Mouse (Mus musculus) ES-Bruce4 (cell line): Measurements from ENCODE around the gene Xrcc3.

Experiments used
- CTCF ChIP-seq: IDR thresholded peaks from one replicate; pipeline ENCODE4 v1.8.1; 2011; ENCODE audit warnings: low read depth, low read length
- EP300 ChIP-seq: IDR thresholded peaks from 2 replicates; pipeline ENCODE4 v1.6.1; 2011; ENCODE audit warnings: low read depth, low read length; ENCODE audit not compliant: insufficient read depth
- POLR2A ChIP-seq: IDR thresholded peaks from one replicate; pipeline ENCODE4 v1.8.1; 2011; ENCODE audit warnings: low read length; ENCODE audit not compliant: insufficient read depth

- no peak for TF ChIP-seq CTCF
- TF ChIP-seq EP300, result no peak
- TF ChIP-seq POLR2A, result no peak
These were observed 3.3 kb upstream of the Xrcc3 start for GRCm38 (mm10) chr12:111816967-111817366.
